Mouse (Mus musculus) R1 (cell line): ENCODE results near the gene Corin.

Experiments used
- DNase-seq: peaks from one replicate; pipeline ENCODE4 v3.0.0-alpha.2; 2018; ENCODE audit warnings: low read depth, low spot score

The Corin gene

DNA sequence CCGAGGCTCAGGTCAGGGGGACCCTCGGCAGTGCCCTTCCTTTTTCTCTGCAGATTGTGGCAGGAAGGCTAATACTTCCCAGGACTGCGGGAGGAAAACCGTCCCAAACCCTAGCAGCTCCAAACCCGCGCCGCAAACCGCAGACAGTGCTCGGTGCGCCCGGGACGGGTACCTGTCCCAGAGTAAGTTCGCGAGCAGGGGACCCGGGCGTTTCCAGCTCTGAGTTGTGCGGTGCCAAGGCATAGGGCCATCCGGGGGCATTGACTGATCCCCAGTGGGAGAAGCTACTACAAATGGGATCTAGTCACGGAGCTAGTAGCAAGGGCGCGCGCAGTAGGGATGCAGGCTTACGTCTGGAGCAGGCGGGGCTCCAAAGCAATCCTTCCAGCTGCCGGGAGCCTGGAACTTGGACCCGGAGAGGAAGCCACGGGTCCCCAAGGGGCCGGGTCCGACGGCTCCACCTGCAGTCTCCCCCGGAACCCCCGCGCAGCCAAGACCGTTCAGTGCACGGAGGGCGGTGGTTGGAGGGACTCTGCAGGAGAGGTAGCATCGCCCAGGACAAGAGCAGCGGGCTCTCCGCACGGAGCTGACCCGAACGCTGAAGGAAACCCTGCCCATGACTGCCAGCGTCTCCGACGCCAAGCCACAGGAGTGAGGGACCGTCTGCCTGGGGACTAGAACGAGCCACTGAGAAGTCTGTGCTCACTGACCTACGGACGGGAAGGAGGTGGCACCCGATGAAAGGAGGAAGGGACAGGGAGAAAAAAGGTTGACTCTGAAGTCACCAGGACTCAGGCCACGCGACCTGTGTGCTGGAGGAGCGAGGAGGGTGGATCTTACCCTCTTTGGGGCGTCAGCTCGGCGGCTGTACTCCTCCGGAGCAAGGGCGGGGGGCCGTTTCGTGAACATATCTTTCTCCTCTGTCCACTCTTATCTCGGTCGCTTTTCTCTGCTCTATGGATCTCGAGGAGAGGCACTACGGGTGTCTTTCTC, at the start of gene Corin:
Gene Corin, minus strand, starts transcription at position 943 of the 993 bp plus-strand sequence.
- peak; percentile 62 for DNase-seq

DNA sequence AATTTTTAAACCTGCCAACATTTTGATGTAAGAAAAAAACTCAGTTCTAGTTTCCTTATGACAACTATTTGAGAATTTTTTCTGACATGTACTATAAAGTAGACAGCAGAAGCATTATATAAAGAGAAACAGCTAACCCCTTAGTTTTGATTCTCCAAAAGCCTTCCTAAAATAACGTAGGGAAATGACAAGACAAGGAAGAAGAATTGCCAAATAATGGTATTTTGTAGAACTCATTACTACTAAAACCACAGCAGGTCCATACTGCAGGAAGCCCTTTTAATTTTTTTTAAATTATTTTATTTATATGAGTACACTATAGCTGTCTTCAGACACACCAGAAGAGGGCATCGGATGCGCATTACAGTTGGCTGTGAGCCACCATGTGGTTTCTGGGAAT, 46.9 kb upstream of the Corin start:
- DNase-seq, result no peak

DNA sequence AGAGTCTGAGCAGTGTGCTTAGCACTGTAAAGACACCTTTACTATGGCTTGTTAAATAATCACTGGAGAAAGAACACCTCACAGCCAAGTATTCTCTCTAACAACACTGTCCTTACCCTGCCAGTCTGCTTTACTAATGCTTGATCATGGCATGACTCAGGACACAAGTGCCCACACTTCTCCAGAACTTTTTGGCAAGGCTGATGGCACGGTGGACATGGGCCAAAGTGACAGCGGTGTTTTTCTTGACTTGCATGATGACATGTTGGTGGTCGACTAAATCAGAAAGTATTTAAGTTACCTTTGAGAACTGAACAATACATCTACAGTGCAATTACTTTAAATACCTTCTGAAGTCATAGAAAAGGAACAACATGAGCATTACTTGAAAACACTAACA, 24.6 kb upstream of the Corin start:
- DNase-seq, result no peak

DNA sequence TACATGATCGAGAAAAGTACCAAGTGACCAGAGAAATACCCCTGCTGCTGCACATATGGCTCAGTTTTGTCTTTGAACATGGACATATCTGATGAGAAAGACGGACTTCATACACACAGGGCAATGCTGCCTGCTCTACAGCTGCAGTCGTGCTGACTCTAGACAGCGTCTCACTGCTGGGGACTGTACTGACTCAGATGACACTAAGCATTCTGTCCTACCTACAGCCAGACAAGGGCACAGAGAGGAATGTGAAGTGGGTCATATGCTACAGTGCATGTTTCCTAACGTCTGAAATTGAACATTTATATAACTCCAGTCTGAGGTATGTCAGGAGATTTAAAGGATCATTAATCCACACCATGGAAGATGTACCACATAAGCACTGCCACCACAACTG, 9.5 kb upstream of the Corin start:
- no peak for DNase-seq

DNA sequence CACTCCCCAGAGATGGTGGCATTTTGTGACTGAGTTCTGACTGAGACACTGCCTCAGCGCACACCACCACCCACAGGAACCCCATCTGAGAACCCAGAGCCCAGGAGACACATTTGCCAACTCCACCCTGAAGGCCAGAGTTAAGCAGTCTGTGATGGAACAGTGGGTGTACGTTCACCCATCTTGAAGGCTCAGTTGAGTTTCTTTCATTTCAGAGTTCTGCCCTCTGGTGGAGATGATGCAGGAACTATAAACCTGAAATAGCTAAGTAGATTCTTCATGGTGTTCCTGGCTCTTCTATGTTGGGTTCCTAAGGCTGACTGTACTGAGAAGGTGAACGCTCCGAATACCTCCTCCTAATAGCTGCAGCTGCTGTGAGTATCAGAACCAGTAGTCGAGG, 1.5 kb upstream of the Corin start:
- DNase-seq, result peak; percentile 55

DNA sequence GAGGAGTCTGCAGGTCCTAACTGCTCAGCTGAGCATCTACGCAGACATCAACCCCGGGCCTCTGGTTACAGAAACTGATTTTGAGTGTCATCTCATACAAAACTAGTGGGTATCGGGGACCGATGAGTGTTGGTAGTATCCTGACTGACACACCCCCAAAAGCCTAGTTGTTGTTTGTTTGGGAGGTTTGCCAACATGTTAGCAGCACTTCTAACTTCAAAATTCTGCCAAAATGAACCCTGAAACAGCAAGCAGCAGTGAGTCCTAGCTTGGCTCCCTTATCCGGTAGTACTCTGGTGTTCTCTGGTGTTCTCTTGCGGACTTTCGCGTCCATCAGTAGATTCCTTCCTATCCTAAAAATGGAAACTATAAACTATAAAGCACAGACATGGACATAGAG, 1.5 kb downstream of the Corin start:
- peak; percentile 9 for DNase-seq

DNA sequence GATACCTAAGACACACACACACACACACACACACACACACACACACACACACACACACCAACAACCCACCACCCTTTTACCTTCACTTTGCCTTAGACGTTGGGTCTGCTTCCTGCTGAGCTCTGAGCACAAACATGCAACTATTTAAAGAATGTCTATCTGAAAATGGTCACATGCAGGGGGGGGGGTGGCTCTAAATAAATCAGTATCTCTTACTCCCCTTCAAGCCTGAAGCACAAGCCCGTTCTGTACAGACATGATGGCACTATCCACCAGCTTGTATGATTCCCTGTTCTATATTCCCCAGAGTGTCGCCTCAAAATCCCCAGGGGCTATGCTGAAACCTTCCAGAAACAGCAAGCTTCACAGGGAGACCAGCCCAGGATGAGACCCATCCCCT, 2.5 kb downstream of the Corin start:
- DNase-seq, result peak; percentile 16

DNA sequence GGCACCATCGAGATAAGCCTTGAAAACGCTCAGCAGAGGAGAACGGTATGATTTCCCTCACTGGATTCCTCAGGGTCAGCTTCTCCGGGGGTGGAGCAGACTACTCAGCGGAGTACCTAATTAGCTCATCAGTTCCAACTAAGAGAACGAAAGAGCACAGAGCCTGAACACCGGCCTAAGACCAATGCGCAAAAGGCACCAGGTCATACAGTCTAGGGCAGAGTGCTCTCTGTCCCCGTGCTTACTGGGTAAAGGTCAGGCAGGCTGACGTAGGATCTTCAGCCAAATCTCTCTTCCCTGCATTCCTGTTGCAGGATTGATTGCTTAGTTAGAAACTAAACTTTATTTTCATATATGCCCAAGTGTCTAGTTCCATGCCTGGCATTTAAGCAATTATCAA, 6.0 kb downstream of the Corin start:
- no peak for DNase-seq

DNA sequence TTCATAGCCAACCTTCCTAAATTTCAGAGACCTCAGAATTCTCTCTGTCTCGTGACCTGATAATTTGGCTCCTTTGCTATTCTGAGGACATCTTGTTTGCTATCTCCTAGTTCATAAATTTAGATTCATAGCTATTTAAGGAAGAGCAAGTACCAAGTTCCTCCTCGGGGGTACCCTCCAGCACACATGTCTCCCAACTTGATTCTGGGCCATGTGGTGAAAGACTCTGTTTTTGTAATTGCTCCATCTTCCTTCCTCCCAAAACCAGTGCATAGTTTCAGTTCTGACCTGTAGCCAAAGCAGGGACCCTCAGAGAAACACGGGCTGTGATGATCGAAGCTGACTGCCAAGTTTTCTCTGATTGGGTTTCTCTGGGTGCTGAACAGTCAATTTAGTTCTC, 7.5 kb downstream of the Corin start:
- DNase-seq, result no peak

DNA sequence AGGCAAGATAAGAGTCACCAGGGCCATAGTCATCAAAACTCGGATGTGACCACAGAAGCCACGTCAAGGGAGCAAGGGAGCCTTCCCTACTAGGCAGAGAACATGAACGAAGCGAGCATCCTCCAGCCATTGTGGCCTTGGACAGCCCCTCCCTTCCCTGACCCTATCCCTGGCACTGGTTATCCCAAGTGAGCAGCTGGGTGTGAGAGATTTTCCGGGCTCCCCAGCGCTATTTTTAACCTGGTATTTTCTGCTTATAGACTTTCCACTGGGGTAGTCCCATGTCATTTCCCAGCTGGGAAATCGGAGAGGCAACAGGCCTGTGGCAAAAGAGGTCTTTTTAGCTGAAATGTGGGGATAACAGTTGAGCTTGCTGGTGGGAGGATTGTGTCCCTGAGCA, 10.4 kb downstream of the Corin start:
- DNase-seq, result no peak

DNA sequence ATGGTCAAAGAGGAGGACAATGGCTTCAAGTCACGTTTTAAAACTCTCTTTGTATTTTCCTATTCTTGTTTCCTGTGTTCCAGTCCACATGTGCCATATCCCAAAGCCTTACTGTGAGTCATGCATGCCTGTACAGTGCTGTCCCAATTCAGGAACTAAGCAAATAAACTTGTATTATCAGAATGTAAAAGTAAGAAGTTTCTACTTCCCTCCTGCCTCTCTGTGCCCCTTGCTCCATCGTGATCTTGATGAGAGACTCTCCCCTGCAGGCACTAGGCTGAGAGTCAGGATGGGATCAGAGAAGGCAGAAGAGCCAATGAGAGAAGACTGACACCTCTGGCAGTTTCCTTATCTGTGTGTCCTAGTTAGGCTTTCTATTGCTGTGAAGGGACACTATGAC, 13.0 kb downstream of the Corin start:
- no peak for DNase-seq

DNA sequence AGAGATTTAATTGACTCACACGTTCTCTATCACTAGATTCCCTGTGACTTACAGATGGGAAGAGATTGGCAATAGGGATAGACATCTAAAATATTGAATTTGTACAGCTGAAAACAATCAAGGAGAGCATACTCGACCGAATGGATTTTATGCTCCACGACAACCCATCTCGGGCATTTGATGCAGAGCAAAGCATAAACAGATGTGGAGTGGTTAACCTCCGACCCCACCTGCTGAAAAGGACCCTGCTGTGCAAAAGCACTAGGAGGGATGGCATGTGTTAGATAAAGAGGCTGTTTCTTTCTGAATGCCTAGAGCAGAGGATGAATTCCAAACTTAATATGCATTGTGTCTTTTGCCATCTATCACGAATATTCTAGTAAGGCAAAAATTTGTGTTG, 23.8 kb downstream of the Corin start:
- DNase-seq, result peak; percentile 19

DNA sequence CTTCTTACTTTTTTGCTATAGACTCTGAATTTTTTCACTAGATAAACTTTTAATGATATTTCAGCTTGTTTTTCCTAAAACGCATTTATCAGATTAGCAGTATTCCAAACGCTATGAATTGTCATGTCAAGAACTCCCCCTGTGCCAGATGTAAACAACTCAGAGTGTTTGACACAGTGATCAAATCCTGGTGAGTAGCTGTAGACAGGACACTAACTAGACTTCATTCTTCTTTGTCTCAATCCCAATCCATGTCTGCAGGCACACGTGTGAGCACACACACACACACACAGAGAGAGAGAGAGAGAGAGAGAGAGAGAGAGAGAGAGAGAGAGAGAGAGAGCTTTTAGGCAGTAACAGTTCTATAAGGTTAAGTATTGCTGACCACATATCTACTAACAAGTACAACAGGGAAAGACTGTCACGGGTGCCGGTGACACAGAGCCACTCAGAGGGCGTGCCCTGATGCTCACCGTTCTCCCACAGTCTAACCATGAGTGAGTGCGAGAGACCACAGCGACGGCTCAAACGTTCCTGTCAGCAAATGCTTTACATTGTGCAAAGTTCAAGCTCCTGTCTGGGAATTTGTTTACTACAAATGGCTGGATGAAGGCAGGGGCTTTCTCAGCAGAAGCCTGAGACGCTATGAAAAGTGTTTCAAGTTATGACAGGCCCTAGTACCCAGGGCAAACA, 31.8 kb downstream of the Corin start:
- no peak for DNase-seq

DNA sequence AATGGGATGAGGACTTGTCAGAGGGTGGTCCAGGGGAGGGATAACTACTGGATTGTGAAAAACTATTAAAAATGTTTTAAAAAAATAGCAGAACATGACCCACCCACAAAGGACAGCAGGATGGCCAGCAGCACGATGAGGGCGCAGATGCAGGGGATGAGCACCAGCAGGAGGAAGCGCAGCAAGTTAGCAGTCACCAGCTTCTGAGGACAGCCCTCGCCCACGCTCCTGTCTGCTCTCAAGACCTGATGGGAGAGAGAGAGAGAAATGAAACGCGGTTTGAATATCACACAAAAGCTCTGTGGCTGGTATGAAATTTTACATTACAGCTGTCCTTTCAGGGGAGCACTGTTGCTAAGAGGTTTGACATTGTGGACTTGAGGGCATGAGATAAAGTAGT, 32.5 kb downstream of the Corin start:
- no peak for DNase-seq

DNA sequence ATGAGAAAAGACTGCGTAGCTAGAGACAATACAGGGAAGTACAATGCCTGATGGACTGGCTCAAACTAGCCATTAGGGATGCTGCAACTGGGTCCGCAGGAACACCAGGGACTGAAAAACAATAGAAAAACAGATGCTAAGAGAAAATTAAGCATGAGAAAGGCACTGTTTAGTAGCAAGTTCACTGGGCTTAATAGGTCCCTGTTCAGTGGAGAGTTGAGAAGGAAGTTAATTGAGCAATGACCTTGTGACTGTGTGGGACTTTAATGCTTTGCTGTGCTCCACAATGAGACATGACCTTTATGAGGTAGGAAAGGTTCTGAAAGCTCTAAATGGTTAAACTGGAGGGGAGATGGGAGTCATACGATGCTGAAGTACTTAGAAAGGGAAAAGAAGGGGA, 39.3 kb downstream of the Corin start:
- DNase-seq, result peak; percentile 95

DNA sequence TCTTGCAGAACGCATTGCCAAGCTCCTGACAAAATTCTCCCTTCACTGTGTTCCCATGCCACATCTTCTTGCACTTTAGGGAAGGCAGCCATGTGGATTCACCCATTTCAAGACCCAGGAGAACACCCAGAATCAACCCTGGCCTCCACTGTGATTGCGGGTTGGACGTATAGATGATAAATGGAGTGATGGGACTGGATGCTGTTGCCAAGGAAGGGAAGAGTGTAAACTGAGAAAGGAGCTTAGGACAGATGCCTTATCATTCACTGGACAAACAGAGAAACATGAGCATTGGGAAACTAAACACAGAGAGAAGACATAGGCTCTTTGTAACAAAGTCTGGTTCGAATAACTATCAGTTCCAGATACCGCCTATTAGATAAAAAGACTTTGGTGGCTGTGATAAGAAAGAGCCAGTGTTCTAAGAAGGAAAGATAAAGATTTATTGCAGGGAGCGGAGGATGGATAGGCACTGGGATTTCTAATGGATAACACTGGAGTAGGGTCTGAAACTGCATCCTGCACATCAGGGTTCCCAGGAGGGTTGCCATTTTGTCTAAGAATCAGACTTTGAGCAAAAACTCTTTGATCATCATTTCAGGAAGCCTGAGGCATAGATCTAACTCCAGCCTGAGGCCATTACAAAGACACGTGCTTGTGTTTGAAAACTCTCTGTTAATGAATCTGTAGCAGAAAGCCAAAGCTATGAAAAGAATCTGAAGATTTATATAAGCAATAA, 44.7 kb downstream of the Corin start:
- no peak for DNase-seq

DNA sequence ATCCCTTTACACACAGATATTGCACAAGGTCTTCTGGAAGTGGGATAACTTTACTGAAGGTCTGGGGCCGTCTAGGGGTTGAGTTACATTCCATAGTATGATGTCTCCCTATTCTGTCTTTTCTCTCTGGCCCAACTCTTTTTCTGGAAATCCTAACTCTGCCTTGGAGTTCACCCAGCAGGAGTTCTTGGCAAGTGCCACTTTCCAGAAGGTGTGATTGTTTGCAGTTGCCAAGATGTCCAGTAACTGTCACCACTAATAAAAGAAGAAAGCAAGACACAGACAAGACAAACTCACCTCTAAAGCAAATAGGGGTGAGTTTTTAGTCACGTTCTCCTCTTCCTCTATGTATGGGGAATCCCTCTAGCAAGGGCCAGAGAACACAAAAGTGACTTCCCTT, 50.6 kb downstream of the Corin start:
- no peak for DNase-seq

DNA sequence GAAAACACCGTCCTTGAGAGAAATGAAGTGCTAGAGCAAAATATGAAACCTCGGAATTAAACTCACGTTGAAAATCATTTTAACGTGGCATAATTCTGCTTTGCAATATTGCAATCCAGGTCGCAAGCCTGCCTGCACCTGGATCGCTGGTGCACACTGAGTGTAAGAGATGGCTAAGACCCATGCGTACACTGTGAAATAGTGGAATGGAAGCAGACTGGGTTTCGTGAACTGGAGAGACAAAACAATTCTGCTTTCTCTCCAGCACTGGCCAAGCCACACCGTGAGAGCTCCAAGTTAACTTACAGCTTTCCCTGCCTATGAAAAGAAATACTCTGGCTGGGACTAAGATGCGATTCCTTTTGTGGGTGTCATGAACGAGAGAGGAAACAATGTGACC, 51.1 kb downstream of the Corin start:
- no peak for DNase-seq

DNA sequence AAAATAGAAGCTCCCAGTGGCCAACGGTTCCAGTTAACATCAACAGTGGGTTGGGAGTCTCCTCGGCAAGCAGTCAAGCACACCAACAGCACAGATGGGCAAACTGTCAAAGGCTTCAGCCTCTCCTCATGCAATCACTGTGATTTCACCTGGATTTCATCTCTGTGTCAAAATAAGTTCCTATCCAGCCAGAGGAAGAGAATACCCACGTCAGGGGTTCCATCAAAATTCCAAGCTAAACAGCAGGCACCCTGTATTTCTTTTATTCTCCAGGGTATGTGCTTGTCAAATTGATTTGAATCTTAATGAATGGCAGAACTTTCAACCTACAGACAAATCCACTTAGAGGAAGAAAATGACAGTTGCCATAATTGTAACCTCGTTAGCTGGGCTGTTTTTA, 51.5 kb downstream of the Corin start:
- DNase-seq, result no peak

DNA sequence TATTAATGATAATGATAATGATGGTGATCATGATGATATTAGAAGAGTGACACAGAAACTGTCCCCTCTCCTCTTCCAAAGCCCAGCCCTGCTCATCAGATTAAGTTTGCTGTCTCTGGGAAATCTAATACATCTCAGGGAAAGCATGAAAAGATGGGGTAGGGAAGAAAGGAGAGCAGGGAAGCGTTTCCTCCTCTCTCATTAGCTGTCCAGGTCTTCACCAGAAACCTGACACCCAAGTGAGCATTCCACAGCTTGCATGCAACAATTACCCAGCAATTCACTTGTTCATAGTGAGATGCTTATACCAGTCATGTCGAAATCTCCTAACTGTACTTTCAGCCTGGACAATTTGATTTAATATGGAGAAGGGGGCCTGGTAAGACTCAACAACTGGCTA, 55.4 kb downstream of the Corin start:
- no peak for DNase-seq

DNA sequence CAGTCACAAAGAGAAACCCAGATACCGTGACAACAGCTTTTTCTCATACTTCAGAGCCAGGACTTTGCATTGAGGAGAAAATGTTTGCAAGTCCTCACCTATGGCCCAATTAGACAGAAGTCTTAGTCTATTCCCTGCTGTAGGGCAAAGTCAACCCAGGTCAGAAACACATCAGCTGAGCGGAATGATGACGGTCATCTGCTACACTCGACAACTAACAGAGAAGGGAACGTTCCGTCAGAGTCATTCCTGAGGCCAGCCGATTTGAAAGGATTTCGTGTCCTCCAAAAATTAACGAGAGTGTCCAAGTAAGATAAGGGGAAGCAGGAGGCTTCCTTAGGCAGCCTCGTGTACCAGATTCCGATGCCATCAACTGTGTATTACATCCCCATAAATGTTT, 58.2 kb downstream of the Corin start:
- no peak for DNase-seq

DNA sequence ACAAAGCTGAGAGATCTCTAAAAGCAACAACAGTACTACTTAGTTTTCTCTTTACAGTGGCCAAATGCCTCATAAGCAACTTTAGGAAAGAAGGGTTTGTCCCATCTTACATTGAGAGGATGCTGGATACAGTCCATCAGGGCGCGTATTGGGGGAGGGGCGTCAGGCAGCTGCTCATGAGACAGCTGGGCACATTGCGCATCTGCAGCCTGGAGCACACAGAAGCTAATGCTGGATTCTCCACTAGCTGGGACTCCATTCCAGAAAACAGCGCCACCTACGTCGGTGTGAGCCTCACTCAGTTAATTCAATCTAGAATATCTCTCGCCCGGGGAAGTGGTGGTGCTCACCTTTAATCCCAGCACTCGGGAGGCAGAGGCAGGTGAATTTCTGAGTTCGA, 60.3 kb downstream of the Corin start:
- peak; percentile 80 for DNase-seq
